Mouse (Mus musculus): ENCODE results near the gene Ablim1. TPM values are rescaled to one million over a fixed set of nuclear protein-coding genes. Genes with fewer than 3 reads are reported as not detected.

The Ablim1 gene
- polyA plus RNA-seq, 1 experiment from 2014 or later, result 38.5 TPM

- WGBS, result 57% methylated on average over 19 of the region's 19 CpGs
- H3K4me2 ChIP-seq, result no peak overlapping the region
- H3K9ac ChIP-seq, result no peak overlapping the region
- no peak overlapping the region for H3K27ac ChIP-seq (replicated peaks)
- peaks cover 78% of the 10 kb centered on the region for H3K36me3 ChIP-seq
- no peaks in the 10 kb centered on the region for H3K4me1 ChIP-seq
- no peak for ATAC-seq (ENCODE audit: extremely low read depth, insufficient number of reproducible peaks, low FRiP score, low TSS enrichment)
- H3K9me3 ChIP-seq, result peaks cover 7% of the 10 kb centered on the region
- H3K4me3 ChIP-seq, result no peak overlapping the region
- no peaks in the 10 kb centered on the region for H3K27me3 ChIP-seq (replicated peaks)
Observed at GRCm38 (mm10) chr19:57059018-57059580, 255.6 kb downstream of the Ablim1 start.

GRCm38 (mm10) chr19:57057568-57057967 lies 257.2 kb downstream of the Ablim1 start:
- 90% methylated on average over 2 of the region's 2 CpGs for WGBS
- Histone ChIP-seq H3K9ac (no peak overlapping the region), H3K9me3 (peaks cover 7% of the 10 kb centered on the region), H3K27ac (replicated peaks) (no peak overlapping the region), H3K27me3 (replicated peaks) (no peaks in the 10 kb centered on the region), H3K4me1 (no peaks in the 10 kb centered on the region), H3K36me3 (peaks cover 62% of the 10 kb centered on the region), H3K4me2 (no peak overlapping the region), H3K4me3 (no peak overlapping the region)
- no peak for ATAC-seq (ENCODE audit: extremely low read depth, insufficient number of reproducible peaks, low FRiP score, low TSS enrichment)

- Histone ChIP-seq H3K4me2 (no peak overlapping the region), H3K4me3 (no peak overlapping the region), H3K27me3 (replicated peaks) (no peaks in the 10 kb centered on the region), H3K36me3 (peaks cover 51% of the 10 kb centered on the region), H3K9me3 (peaks cover 7% of the 10 kb centered on the region), H3K9ac (no peak overlapping the region), H3K27ac (replicated peaks) (no peak overlapping the region), H3K4me1 (no peaks in the 10 kb centered on the region)
- WGBS, result 82% methylated on average over 16 of the region's 16 CpGs
- no peak for ATAC-seq (ENCODE audit: extremely low read depth, insufficient number of reproducible peaks, low FRiP score, low TSS enrichment)
Observed at GRCm38 (mm10) chr19:57055215-57056120, 259.3 kb downstream of the Ablim1 start.

DNA sequence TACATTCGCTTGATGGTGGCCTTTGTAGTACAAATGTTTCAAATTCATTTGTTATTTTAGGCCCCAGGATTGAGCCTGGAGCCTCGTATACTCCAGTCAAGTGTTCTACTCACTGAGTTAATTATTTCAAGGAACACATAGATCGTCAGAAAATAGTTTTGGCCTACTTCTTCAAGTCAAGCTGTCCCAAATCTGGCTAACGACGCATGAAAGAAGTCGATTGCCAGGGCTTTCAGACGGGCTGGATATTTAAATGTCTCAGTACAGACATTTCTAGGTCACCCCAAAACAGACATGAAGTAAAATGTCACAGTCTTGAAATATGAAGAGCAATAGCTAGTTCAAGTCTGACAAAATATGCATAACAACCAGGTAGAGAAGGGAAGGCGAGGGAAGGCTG lies 261.8 kb downstream of the Ablim1 start:
- 83% methylated on average over 8 of the region's 8 CpGs for WGBS
- no peak overlapping the region for H3K4me3 ChIP-seq
- no peak overlapping the region for H3K27ac ChIP-seq (replicated peaks)
- H3K4me1 ChIP-seq, result no peaks in the 10 kb centered on the region
- no peak for ATAC-seq (ENCODE audit: extremely low read depth, insufficient number of reproducible peaks, low FRiP score, low TSS enrichment)
- H3K9ac ChIP-seq, result no peak overlapping the region
- H3K27me3 ChIP-seq (replicated peaks), result no peaks in the 10 kb centered on the region
- peaks cover 5% of the 10 kb centered on the region for H3K9me3 ChIP-seq
- no peak overlapping the region for H3K4me2 ChIP-seq
- peaks cover 35% of the 10 kb centered on the region for H3K36me3 ChIP-seq

DNA sequence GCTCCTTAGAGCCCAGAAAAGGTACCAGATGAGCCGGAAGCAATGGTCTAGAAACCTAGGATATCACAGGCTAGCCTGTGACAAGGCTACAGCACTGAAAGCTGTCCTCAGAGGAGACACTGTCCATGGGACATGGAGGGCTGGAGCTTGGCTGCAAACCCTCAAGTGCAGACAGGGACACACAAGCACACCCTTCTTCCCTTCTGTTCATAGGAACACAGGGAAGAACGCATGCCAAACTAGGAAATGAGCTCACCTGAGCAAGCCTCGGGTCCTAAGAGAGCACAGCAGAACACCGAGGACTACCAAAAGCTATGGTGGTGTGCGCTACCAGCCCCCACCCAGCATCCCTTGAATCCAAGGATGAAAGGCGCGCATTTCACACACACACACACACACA lies 262.7 kb downstream of the Ablim1 start:
- H3K4me2 ChIP-seq, result no peak overlapping the region
- no peak overlapping the region for H3K9ac ChIP-seq
- H3K9me3 ChIP-seq, result no peaks in the 10 kb centered on the region
- H3K4me3 ChIP-seq, result no peak overlapping the region
- ATAC-seq (ENCODE audit: extremely low read depth, insufficient number of reproducible peaks, low FRiP score, low TSS enrichment), result no peak
- no peak overlapping the region for H3K27ac ChIP-seq (replicated peaks)
- no peaks in the 10 kb centered on the region for H3K27me3 ChIP-seq (replicated peaks)
- H3K4me1 ChIP-seq, result no peaks in the 10 kb centered on the region
- H3K36me3 ChIP-seq, result peaks cover 32% of the 10 kb centered on the region
- WGBS, result 89% methylated on average over 7 of the region's 7 CpGs

- H3K36me3 ChIP-seq, result peaks cover 38% of the 10 kb centered on the region
- H3K9me3 ChIP-seq, result no peaks in the 10 kb centered on the region
- no peak for ATAC-seq (ENCODE audit: extremely low read depth, insufficient number of reproducible peaks, low FRiP score, low TSS enrichment)
- H3K4me3 ChIP-seq, result no peak overlapping the region
- WGBS, result 83% methylated on average over 16 of the region's 16 CpGs
- H3K4me1 ChIP-seq, result no peaks in the 10 kb centered on the region
- H3K9ac ChIP-seq, result no peak overlapping the region
- H3K27ac ChIP-seq (replicated peaks), result no peak overlapping the region
- H3K27me3 ChIP-seq (replicated peaks), result no peaks in the 10 kb centered on the region
- no peak overlapping the region for H3K4me2 ChIP-seq
Observed at GRCm38 (mm10) chr19:57049592-57050090, 265.1 kb downstream of the Ablim1 start.

GRCm38 (mm10) chr19:57047671-57048320 lies 266.9 kb downstream of the Ablim1 start:
- Histone ChIP-seq H3K9me3 (no peaks in the 10 kb centered on the region), H3K27me3 (replicated peaks) (no peaks in the 10 kb centered on the region), H3K9ac (no peak overlapping the region), H3K27ac (replicated peaks) (no peak overlapping the region), H3K36me3 (peaks cover 52% of the 10 kb centered on the region), H3K4me1 (no peaks in the 10 kb centered on the region), H3K4me2 (no peak overlapping the region), H3K4me3 (no peak overlapping the region)
- 83% methylated on average over 9 of the region's 9 CpGs for WGBS
- no peak for ATAC-seq (ENCODE audit: extremely low read depth, insufficient number of reproducible peaks, low FRiP score, low TSS enrichment)

DNA sequence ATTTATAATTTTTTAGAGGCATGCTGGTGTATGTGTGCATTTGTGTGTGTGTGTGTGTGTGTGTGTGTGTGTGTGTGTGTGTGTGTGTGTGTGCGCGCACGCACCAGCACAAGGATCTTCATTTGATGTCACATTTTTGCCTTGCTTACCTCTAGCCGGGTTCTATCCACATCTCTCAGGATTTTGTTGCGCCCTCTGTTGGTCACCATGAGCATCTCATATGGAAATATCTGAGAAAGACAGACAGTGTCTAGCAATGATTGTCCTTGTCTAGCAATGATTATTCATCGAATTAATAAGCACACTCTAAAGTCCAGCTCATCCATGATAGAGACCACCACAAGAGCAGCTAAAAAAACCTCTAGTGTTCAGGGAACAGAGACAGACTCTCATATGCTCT lies 275.5 kb downstream of the Ablim1 start:
- no peak overlapping the region for H3K27ac ChIP-seq (replicated peaks)
- H3K36me3 ChIP-seq, result peaks cover 91% of the 10 kb centered on the region
- no peaks in the 10 kb centered on the region for H3K27me3 ChIP-seq (replicated peaks)
- H3K9me3 ChIP-seq, result no peaks in the 10 kb centered on the region
- ATAC-seq (ENCODE audit: extremely low read depth, insufficient number of reproducible peaks, low FRiP score, low TSS enrichment), result no peak
- no peak overlapping the region for H3K4me3 ChIP-seq
- no peaks in the 10 kb centered on the region for H3K4me1 ChIP-seq
- 65% methylated on average over 6 of the region's 6 CpGs for WGBS
- no peak overlapping the region for H3K9ac ChIP-seq
- H3K4me2 ChIP-seq, result no peak overlapping the region

- H3K4me3 ChIP-seq, result no peak overlapping the region
- no peak overlapping the region for H3K27ac ChIP-seq (replicated peaks)
- 86% methylated on average over 15 of the region's 15 CpGs for WGBS
- no peak for ATAC-seq (ENCODE audit: extremely low read depth, insufficient number of reproducible peaks, low FRiP score, low TSS enrichment)
- H3K4me1 ChIP-seq, result no peaks in the 10 kb centered on the region
- no peak overlapping the region for H3K4me2 ChIP-seq
- no peaks in the 10 kb centered on the region for H3K9me3 ChIP-seq
- H3K27me3 ChIP-seq (replicated peaks), result no peaks in the 10 kb centered on the region
- H3K36me3 ChIP-seq, result peaks cover 83% of the 10 kb centered on the region
- no peak overlapping the region for H3K9ac ChIP-seq
Observed at GRCm38 (mm10) chr19:57036860-57037259, 277.9 kb downstream of the Ablim1 start.

GRCm38 (mm10) chr19:57031582-57031981 lies 283.1 kb downstream of the Ablim1 start:
- Histone ChIP-seq H3K27me3 (replicated peaks) (no peaks in the 10 kb centered on the region), H3K36me3 (peaks cover 30% of the 10 kb centered on the region), H3K9me3 (peaks cover 6% of the 10 kb centered on the region; the same call in 1 of the 2 replicates), H3K27ac (replicated peaks) (no peak overlapping the region), H3K4me1 (no peaks in the 10 kb centered on the region), H3K4me3 (no peak overlapping the region), H3K4me2 (no peak overlapping the region), H3K9ac (no peak overlapping the region)
- WGBS, result 74% methylated on average over 4 of the region's 4 CpGs
- no peak for ATAC-seq (ENCODE audit: extremely low read depth, insufficient number of reproducible peaks, low FRiP score, low TSS enrichment)

DNA sequence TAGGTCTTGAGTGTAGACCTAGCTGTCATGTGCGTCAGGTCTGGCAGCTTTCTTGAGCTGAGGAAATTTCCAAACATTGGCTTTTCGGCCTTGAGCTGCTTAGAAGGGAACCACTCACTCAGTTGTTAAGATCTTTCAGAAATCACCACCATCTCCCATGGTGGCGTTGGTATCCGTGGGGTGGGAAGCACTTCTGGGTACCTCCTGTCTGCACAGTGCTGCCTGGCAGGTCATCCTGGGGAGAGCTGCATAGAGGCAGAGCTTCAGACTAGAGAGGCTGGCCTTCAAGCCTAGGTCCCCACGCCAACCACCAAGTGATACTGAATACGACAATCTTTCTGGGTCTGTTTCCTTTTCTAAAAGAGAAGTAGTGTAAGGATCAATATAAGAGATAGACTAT lies 285.3 kb downstream of the Ablim1 start:
- ATAC-seq (ENCODE audit: extremely low read depth, insufficient number of reproducible peaks, low FRiP score, low TSS enrichment), result no peak
- Histone ChIP-seq H3K36me3 (peaks cover 14% of the 10 kb centered on the region), H3K9me3 (peaks cover 8% of the 10 kb centered on the region; the same call in 1 of the 2 replicates), H3K4me3 (no peak overlapping the region), H3K9ac (no peak overlapping the region), H3K4me2 (no peak overlapping the region), H3K27me3 (replicated peaks) (no peaks in the 10 kb centered on the region), H3K27ac (replicated peaks) (no peak overlapping the region), H3K4me1 (no peaks in the 10 kb centered on the region)
- 82% methylated on average over 6 of the region's 6 CpGs for WGBS

Measured in heart, embryonic 13.5 days (tissue).